ENCODE assay signal across 26 mouse cellular contexts in genomic region chr11:77528420-77528819, GRCm38 (mm10). TPM values are rescaled to one million over a fixed set of nuclear protein-coding genes. Genes with fewer than 3 reads are reported as not detected.
"Had no signal": no experiment of that assay in that cellular context is flagged by ENCODE, and none has a peak within 500 bp of the region (broad histone marks: within the 10 kb centered on the region; RNA-seq: fewer than 3 reads in every experiment).

No protein-coding gene starts in this region.

RNA-seq across cellular contexts. Expression of gene Gm10392, which starts 9.4 kb away (rescaled TPM):
- total RNA-seq: gastrocnemius, adult 18-20 months; gastrocnemius, adult 8-10 months; gastrocnemius, postnatal 14 days; gastrocnemius, postnatal 36 days; heart, adult 8-10 months; heart, postnatal 10 days; heart, postnatal 25 days; heart, postnatal 4 days; layer of hippocampus, adult 18-20 months; layer of hippocampus, postnatal 10 days; layer of hippocampus, postnatal 25 days; left cerebral cortex, adult 2 months; left cerebral cortex, postnatal 14 days; left cerebral cortex, postnatal 36 days had no signal
- polyA plus RNA-seq: gonadal fat pad, adult 2 months; heart, embryonic 10.5 days; heart, embryonic 12.5 days; heart, embryonic 14.5 days; hindbrain, embryonic 14.5 days; intestine, embryonic 15.5 days; intestine, postnatal 0 days; kidney, embryonic 14.5 days; kidney, embryonic 16.5 days; large intestine, adult 2 months; limb, embryonic 12.5 days; liver, embryonic 11.5 days had no signal
